Mouse (Mus musculus) hindbrain, embryonic 14.5 days (tissue): ENCODE data around the gene Tom1l1. TPM values are rescaled to one million over a fixed set of nuclear protein-coding genes. Genes with fewer than 3 reads are reported as not detected.
"Not testable (repeated sequence)": the region's sequence is repeated elsewhere in the genome, so short reads cannot be mapped to it uniquely, and the experiment has no call there.

ENCODE experiments used
- ATAC-seq: fragments of 200-750 bp; cut with Nextera tagmentation; 2 replicates; pipeline ENCODE4 v1.8.0; 2017; ENCODE audit warnings: moderate number of reproducible peaks, mild to moderate bottlenecking, moderate TSS enrichment, moderate library complexity; ENCODE audit not compliant: low FRiP score
- DNase-seq: peaks from one replicate; pipeline ENCODE4 v3.0.0-alpha.2; 2015; ENCODE audit warnings: low spot score
- H3K27ac ChIP-seq: fragments of 300-500 bp; sonication (generic); 2 replicates; pipeline ENCODE4 v1.5.1; 2014; ENCODE audit warnings: mild to moderate bottlenecking, moderate library complexity
- H3K27me3 ChIP-seq: fragments of 300-500 bp; sonication (generic); 2 replicates; pipeline ENCODE4 v1.6.1; 2014; ENCODE audit warnings: mild to moderate bottlenecking, low read length, mixed read lengths; ENCODE audit not compliant: control insufficient read depth, insufficient read depth
- H3K36me3 ChIP-seq: fragments of 300-500 bp; sonication (generic); replicated peaks from 2 replicates; pipeline ENCODE4 v1.6.1; 2014; ENCODE audit not compliant: control insufficient read depth, insufficient read depth
- H3K4me1 ChIP-seq: fragments of 300-500 bp; sonication (generic); replicated peaks from 2 replicates; pipeline ENCODE4 v1.6.1; 2014; ENCODE audit warnings: antibody characterized with exemption, low read length, mixed read lengths; ENCODE audit not compliant: control insufficient read depth, insufficient read depth
- H3K4me2 ChIP-seq: fragments of 300-500 bp; sonication (generic); replicated peaks from 2 replicates; pipeline ENCODE4 v1.6.1; 2014; ENCODE audit warnings: mild to moderate bottlenecking, moderate library complexity
- H3K4me3 ChIP-seq: fragments of 300-500 bp; sonication (generic); replicated peaks from 2 replicates; pipeline ENCODE4 v1.5.1; 2014; ENCODE audit warnings: mild to moderate bottlenecking, low read length
- H3K9ac ChIP-seq: fragments of 300-500 bp; sonication (generic); 2 replicates; pipeline ENCODE4 v1.6.1; 2014
- H3K9me3 ChIP-seq: fragments of 300-500 bp; sonication (generic); 2 replicates; pipeline ENCODE4 v1.6.1; 2016; ENCODE audit warnings: low read length; ENCODE audit not compliant: control insufficient read depth
- WGBS: fragments of 180-500 bp; shearing (Covaris S2); extraction: QIAGEN DNeasy Blood & Tissue Kit; methylation state at CpG from one replicate; pipeline ENCODE4 v1.1.7; 2014; 5-methylcytosine and 5-hydroxymethylcytosine counted together
- polyA plus RNA-seq: library from polyadenylated mRNA; unstranded; fragments of >200 nt; fragmentation: Nextera tagmentation; extraction: Ambion mirVana; gene quantifications from 2 replicates; pipeline ENCODE4 v1.2.1, GENCODE M21; 2014

The Tom1l1 gene
- 24.6 and 27.1 TPM in 2 replicates for polyA plus RNA-seq

DNA sequence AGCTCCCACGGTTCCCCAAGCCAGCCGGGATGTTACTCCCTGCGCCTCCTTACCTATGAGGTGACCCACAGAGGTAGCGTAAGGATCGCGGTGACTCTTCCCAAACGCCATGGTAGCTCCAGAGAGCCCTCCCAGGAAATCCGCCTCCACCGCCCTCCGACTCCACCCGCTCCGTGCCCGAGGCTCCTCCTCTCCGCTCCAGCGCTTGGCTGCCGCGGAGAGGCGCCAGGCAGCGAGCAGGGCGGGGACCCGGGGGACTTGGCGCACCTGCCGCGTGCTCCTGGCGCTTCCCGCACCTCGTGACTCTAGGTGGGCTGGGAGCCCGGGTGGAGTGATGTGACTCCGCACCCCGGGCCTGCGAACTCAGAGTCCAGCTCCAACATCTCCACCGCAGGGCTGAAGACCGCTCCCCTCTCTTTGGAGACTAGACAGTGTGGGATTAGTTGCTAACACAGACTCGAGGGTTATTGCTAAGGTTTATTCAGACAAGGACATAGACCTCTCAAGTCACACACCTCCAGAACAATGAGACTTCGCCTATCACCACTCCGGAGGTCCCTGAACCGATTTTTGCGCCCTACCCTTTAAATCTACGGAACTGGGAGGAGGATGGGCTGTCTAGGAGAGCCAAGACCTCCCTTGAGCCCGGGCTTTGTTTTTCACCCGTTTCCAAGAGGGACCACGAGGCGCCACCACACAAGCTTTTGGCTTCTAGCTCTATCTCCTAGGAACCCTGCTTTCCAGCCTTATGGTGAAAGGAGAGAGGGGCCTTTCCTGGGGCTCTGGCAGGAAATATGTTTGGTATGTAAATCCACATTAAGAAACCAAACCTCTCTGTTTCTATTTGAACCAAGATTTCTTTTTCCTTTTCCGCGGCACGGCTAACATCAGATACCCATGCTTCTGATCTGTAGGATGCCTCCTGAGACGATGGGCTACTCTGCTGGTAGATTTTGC, at the start of gene Tom1l1:
Tom1l1 (minus strand) TSS at position 907 of the 957 bp plus-strand sequence.
- Histone ChIP-seq H3K36me3 (no peaks in the 10 kb centered on the region), H3K4me2 (peak within 1 kb of the TSS; percentile 90), H3K27me3 (peaks cover 6% of the 10 kb centered on the region; the same call in 1 of the 2 replicates), H3K27ac (peak within 1 kb of the TSS; percentile 80), H3K9ac (peak within 1 kb of the TSS; percentile 66), H3K4me3 (peak within 1 kb of the TSS; percentile 62), H3K4me1 (peaks cover 7% of the 10 kb centered on the region; the same call in 1 of the 2 replicates), H3K9me3 (no peaks in the 10 kb centered on the region)
- WGBS: 6% methylated on average over 47 of the region's 47 CpGs
- DNase-seq (peak; percentile 72), ATAC-seq (peak; percentile 89)

DNA sequence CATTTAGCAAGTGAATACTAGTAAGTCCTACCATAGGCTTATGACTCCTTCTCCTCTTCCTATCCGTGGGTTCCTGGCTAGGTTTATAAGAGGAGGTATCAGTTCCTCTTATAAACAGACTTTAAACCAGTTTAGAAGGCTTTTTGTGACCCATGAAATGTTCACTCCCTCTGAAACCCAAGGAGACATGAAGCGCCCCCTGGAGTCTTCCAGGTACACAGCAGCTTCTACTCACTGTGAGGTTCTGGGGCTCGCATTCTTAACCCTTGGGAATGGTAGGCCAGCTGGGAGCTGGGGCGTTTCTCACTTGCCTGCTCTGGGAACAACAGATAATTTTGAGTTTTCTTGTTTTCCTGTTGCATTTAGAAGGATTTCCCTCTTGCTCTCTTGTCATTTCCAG, 45.4 kb upstream of the Tom1l1 start:
- Histone ChIP-seq H3K4me1 (no peaks in the 10 kb centered on the region), H3K4me3 (no peak overlapping the region), H3K4me2 (no peak overlapping the region), H3K27ac (no peak overlapping the region), H3K27me3 (no peaks in the 10 kb centered on the region), H3K9ac (no peak overlapping the region), H3K9me3 (no peaks in the 10 kb centered on the region), H3K36me3 (no peaks in the 10 kb centered on the region)
- WGBS: 73% methylated on average over 4 of the region's 4 CpGs
- ATAC-seq (no peak), DNase-seq (no peak)

DNA sequence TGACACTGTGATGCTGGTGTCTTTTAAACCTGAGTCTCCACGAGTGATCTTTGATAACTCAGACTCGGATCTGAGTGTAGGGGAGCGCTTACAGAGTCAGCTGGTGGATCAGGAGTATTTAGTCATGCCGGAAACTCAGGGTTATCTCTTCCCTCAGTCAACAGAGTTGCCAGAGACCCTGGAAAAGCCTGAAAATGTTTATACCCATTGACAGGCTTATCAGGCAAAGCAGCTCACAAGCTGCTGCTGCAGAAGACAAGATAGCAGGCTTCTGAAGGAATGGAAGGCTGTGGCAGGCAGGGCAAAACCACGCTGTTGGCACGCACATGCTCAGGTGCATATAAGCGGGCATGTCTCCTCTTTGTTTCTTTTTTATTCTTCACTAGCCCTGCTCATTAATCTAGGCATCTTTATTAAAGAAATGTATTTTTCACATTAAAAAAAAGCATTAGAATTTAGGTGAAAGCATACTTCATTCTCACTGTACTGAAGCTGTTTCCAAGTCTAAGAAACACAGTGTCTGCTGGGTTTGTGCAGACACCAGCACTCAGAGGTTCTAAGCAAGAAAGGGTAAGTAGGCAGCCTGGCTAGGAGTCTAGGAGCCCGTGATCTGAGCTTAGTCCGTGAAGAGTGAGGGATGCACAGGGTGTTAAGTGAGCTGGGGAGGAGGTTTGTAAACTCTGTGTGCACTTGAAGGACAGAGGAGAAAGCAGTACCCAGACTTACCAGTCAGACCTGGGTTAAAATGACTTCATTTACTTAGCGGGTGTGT, 39.4 kb upstream of the Tom1l1 start:
- Histone ChIP-seq H3K9me3 (no peaks in the 10 kb centered on the region), H3K36me3 (no peaks in the 10 kb centered on the region), H3K27me3 (no peaks in the 10 kb centered on the region), H3K4me1 (no peaks in the 10 kb centered on the region), H3K4me3 (no peak overlapping the region), H3K27ac (no peak overlapping the region), H3K4me2 (no peak overlapping the region), H3K9ac (no peak overlapping the region)
- DNase-seq (no peak), ATAC-seq (no peak)
- 87% methylated on average over 10 of the region's 10 CpGs for WGBS

- Histone ChIP-seq H3K36me3 (no peaks in the 10 kb centered on the region), H3K9ac (no peak overlapping the region), H3K4me3 (no peak overlapping the region), H3K27ac (no peak overlapping the region), H3K27me3 (no peaks in the 10 kb centered on the region), H3K4me2 (no peak overlapping the region), H3K4me1 (no peaks in the 10 kb centered on the region; the same call in 1 of the 2 replicates), H3K9me3 (no peaks in the 10 kb centered on the region)
- 86% methylated on average over 10 of the region's 10 CpGs for WGBS
- no peak for ATAC-seq
- DNase-seq: no peak
Observed at GRCm38 (mm10) chr11:90726730-90727129, 38.6 kb upstream of the Tom1l1 start.

DNA sequence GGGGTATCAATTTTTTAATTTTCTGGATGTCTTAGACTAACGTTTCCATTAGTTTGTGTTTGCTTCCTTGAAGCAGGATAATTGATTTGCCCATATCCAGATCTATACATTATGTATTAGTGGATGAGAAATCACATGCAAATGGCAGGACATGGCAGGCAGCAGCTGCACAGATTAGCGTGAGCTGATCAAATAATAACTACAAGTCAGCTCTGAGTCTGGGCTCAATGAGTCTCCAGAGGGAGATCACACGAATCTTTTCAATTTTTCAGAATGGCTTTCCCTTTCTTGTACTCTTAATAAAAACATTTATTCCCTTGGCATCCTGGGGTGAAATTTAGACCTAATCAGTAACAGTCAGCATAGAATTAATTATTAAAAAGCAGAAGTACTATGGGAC, 34.1 kb upstream of the Tom1l1 start:
- peak; percentile 36 for DNase-seq
- ATAC-seq: no peak
- H3K9ac ChIP-seq: no peak overlapping the region
- no peaks in the 10 kb centered on the region for H3K27me3 ChIP-seq
- H3K9me3 ChIP-seq: no peaks in the 10 kb centered on the region
- H3K4me3 ChIP-seq: no peak overlapping the region
- H3K36me3 ChIP-seq: no peaks in the 10 kb centered on the region
- 24% methylated on average over 3 of the region's 3 CpGs for WGBS
- no peak overlapping the region for H3K4me2 ChIP-seq
- H3K4me1 ChIP-seq: no peaks in the 10 kb centered on the region; the same call in 1 of the 2 replicates
- H3K27ac ChIP-seq: no peak overlapping the region

- Histone ChIP-seq H3K4me3 (no peak overlapping the region), H3K27ac (no peak overlapping the region), H3K36me3 (no peaks in the 10 kb centered on the region), H3K4me1 (no peaks in the 10 kb centered on the region; the same call in 1 of the 2 replicates), H3K9ac (no peak overlapping the region), H3K9me3 (no peaks in the 10 kb centered on the region), H3K27me3 (no peaks in the 10 kb centered on the region), H3K4me2 (no peak overlapping the region)
- no peak for DNase-seq
- 95% methylated on average over 3 of the region's 3 CpGs for WGBS
- no peak for ATAC-seq
Observed at GRCm38 (mm10) chr11:90717719-90718118, 29.6 kb upstream of the Tom1l1 start.

DNA sequence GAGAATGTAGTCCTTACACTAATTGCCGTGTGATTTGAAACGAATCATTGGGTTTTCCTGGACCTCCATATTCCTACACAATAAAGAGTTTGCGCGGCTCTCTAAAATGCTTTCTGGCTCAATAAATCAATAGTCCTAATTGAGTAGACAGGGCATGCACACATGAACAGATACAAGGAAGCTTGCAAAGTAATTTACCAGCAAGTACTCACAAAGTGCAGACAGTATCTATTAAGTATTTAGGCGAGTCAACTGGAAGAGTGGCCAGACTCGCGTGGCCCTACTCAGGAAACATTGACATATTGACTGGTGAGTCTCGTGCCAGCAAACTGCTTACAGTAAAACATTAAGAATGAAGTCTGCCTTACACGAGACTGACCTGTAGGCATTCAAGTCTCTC, 23.4 kb upstream of the Tom1l1 start:
- no peak overlapping the region for H3K4me2 ChIP-seq
- H3K9ac ChIP-seq: no peak overlapping the region
- H3K27me3 ChIP-seq: no peaks in the 10 kb centered on the region
- no peak for ATAC-seq
- DNase-seq: no peak
- no peak overlapping the region for H3K27ac ChIP-seq
- no peaks in the 10 kb centered on the region for H3K36me3 ChIP-seq
- H3K9me3 ChIP-seq: no peaks in the 10 kb centered on the region
- H3K4me1 ChIP-seq: no peaks in the 10 kb centered on the region
- 65% methylated on average over 9 of the region's 9 CpGs for WGBS
- H3K4me3 ChIP-seq: no peak overlapping the region

DNA sequence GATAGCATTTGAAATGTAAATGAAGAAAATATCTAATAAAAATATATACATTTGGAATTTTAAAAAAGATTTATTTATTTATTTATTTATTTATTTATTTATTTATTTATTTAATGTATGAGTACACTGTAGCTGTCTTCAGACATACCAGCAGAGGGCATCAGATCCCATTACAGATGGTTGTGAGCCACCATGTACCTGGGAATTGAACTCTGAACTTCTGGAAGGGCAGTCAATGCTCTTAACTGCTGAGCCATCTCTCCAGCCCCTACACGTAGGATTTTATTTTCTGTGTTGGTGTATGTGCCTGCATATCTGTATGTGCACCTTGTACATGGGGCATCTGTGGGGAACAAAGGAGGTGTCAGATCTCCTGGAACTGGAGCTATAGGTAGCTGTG, 19.0 kb upstream of the Tom1l1 start:
- H3K36me3 ChIP-seq, H3K4me3 ChIP-seq, H3K27me3 ChIP-seq, DNase-seq, H3K4me2 ChIP-seq, H3K4me1 ChIP-seq, H3K27ac ChIP-seq, ATAC-seq, H3K9me3 ChIP-seq, H3K9ac ChIP-seq: not testable (repeated sequence)
- WGBS: 97% methylated on average over 1 of the region's 1 CpGs
